Mouse (Mus musculus) lung, postnatal 4 days (tissue): Measurements from ENCODE around the gene Pdgfb.

Experiments used
- DNase-seq, 2 experiments: peaks; one replicate each; pipeline ENCODE4 v3.0.0; 2021

Pdgfb gene

GRCm38 (mm10) chr15:80034366-80034765 lies 19.6 kb upstream of the Pdgfb start:
- no peak for DNase-seq

- DNase-seq, result no peak
Observed at GRCm38 (mm10) chr15:80031133-80031532, 16.4 kb upstream of the Pdgfb start.

- DNase-seq, result no peak
Observed at GRCm38 (mm10) chr15:80030399-80030798, 15.6 kb upstream of the Pdgfb start.

- DNase-seq, result no peak
Observed at GRCm38 (mm10) chr15:80028862-80029261, 14.1 kb upstream of the Pdgfb start.

- DNase-seq, result no peak
Observed at GRCm38 (mm10) chr15:80026689-80027353, 12.0 kb upstream of the Pdgfb start.

DNA sequence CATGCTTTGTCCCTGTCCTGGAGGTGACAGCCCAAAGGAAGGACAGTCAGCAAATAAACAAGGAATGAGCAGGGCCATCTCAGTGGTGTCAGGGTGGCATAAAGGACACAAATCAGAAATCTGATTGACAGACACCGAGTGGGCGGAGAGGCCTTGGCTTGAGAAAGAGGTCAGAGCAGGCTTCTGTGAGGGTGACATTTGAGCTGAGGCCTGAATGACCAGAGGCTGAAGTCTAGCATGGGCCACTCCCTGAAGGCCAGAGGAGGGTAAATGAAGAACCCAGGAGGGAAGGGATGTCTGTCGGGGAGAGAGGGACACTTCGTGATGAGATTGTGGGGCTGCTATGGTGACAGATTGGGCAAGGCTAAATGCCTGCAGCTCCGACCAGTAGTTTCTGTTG lies 11.3 kb upstream of the Pdgfb start:
- DNase-seq, result no peak

GRCm38 (mm10) chr15:80025615-80026014 lies 10.8 kb upstream of the Pdgfb start:
- peak; percentile 64 to 72 for DNase-seq

- peak in 1 of 2 experiments; percentile 42 for DNase-seq
Observed at GRCm38 (mm10) chr15:80024331-80025313, 9.8 kb upstream of the Pdgfb start.

DNA sequence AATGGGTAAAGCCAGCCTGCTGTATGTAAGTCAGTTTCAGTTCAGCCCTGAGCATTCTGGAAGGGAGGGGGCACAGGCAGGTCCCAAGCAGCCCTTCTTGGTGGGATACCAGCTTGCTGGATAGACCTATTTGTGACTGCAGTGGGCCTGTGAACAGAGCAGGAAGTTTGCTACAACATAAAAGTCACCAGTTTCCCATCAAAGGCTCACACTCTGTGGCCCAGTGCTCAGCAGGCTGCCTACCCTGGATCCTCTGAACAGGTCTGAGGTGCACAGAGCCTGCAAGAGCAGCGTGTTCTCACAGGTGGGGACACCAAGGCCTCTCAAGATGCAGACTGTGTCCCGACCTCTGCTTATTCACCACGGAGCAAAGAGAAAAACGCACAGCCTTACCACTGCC lies 5.7 kb upstream of the Pdgfb start:
- no peak for DNase-seq

DNA sequence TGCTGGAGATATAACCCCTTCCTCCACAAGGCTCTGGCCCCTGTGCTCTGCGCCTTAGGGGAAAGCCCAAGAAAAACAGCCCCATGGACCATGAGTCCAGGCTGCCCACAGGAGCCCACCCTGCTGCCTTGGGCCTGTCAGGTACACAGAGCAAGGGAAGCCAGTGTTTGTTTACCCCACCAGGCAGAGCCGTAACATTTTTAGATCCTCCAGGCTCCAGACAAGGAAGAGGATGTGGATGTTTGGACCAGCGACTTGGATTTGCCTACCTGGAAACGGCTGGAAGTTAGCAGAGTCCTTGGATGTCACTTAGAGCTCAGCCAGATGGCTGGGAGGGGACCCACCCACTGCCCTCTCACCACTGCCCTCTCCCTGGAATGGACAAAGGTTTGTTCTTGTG lies 4.8 kb upstream of the Pdgfb start:
- DNase-seq, result no peak

GRCm38 (mm10) chr15:80019220-80019619 lies 4.4 kb upstream of the Pdgfb start:
- no peak for DNase-seq

- DNase-seq, result no peak
Observed at GRCm38 (mm10) chr15:80016563-80017301, 2.0 kb upstream of the Pdgfb start.

GRCm38 (mm10) chr15:80015211-80015952 lies 605 bp upstream of the Pdgfb start:
- DNase-seq, result no peak

- DNase-seq, result no peak
Observed at GRCm38 (mm10) chr15:80014031-80014320, 801 bp downstream of the Pdgfb start.

DNA sequence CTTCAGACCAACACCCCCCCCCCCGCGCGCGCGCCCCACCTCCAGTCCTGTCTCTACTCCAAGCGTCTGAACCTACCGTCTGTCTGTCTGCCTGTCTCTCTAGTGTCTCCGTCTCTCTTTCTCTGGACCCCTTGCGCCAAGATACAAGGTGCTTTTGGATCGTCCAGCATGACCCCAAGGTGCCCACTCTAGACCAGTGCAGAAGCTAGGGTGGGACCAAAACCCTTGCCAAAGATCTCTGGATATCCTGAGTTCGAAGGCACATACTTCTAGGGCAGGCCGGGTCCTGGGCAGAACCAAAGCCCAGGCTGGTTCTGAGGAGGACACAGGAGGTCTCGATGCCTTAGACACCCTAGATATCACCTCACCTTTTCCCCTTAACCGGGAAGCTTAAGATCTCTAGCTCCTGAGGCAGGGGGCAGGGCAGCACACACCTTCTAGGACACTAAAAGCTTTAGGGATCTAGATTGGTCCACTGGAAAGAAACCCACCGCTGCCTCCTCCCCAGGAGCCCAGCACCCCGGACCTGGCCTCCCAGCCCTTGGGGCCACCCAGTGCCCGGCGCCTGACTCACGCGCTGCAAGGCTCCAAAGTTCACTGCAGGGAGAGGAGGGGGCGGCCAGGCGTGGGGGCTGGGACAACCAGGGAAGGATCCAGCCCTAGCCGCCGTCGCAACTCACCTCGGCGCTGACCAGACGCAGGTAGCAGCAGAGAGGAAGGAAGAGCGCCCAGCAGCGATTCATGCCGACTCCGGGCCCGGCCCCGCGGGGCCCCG lies 1.3 kb downstream of the Pdgfb start:
- DNase-seq, result no peak

DNA sequence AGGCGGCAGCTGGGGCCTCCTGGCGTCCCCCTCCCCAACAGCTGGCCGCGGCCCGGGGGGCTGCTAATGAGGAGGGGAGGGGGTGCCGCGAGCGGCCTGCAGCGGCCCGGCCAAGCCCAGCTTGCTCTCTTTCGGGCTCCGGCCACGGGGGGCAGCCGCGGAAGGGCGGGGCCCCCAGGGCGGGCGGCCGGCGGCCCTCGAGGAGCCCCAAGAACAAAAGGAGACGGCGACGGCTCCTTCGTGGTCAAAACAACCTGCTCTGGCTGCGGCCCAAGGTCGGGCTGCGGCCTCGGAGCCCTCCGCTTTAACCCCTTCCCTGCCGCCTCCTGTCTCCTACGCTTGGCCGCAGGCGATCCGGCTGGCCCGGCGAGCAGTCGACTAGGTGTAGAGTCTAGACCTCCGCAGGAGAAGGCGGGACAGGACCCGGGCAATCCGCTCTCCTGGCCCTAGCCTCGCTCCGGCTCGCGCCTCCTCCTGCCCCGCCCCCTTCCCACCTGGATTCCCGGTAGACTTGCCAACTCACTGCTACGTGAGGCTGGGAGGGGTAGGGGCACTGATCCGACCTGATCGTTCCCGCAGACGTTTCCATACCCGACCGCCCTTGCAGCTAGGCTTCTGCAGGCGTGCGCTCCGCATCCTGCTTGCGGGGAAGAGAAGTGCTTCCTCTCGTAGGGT lies 2.1 kb downstream of the Pdgfb start:
- peak; percentile 80 to 90 for DNase-seq

- peak; percentile 50 to 68 for DNase-seq
Observed at GRCm38 (mm10) chr15:80011778-80012526, 2.8 kb downstream of the Pdgfb start.

- DNase-seq, result no peak
Observed at GRCm38 (mm10) chr15:80011194-80011593, 3.6 kb downstream of the Pdgfb start.

- peak in 1 of 2 experiments; percentile 54 for DNase-seq
Observed at GRCm38 (mm10) chr15:80010182-80010558, 4.6 kb downstream of the Pdgfb start.

- peak in 1 of 2 experiments; percentile 43 for DNase-seq
Observed at GRCm38 (mm10) chr15:80009421-80010181, 5.2 kb downstream of the Pdgfb start.
